13 mouse cellular contexts compared by ENCODE assay signal in genomic region chr14:103312926-103313325, GRCm38 (mm10).
"Had no signal": no experiment of that assay in that cellular context is flagged by ENCODE, and none has a peak within 500 bp of the region (broad histone marks: within the 10 kb centered on the region; RNA-seq: fewer than 3 reads in every experiment).

No protein-coding gene starts in this region.

- DNase-seq: gastrocnemius, postnatal 14 days; gastrocnemius, postnatal 36 days; heart, adult 11 months; heart, adult 2 months; heart, postnatal 14 days; heart, postnatal 36 days; kidney, adult 2 months; kidney, adult 9 months; kidney, postnatal 14 days; kidney, postnatal 36 days; layer of hippocampus, adult 9-11 months; liver; liver, embryonic 13.5 days had no signal
